Mouse (Mus musculus) kidney, postnatal 0 days (tissue): ENCODE data around the gene Ccr10. TPM values are rescaled to one million over a fixed set of nuclear protein-coding genes. Genes with fewer than 3 reads are reported as not detected.

ENCODE experiments used
- ATAC-seq: fragments of 200-750 bp; cut with Nextera tagmentation; replicated peaks from 2 replicates; pipeline ENCODE4 v1.8.0; 2017; ENCODE audit warnings: low read depth, moderate number of reproducible peaks, moderate TSS enrichment, moderate library complexity; ENCODE audit not compliant: low FRiP score
- DNase-seq: peaks from one replicate; pipeline ENCODE4 v3.0.0-alpha.2; 2016; ENCODE audit warnings: low spot score
- H3K27ac ChIP-seq: fragments of 300-500 bp; sonication (generic); 2 replicates; pipeline ENCODE4 v1.5.1; 2014; ENCODE audit warnings: mild to moderate bottlenecking
- H3K27me3 ChIP-seq: fragments of 300-500 bp; sonication (generic); 2 replicates; pipeline ENCODE4 v1.6.1; 2014; ENCODE audit warnings: low read length, mixed read lengths; ENCODE audit not compliant: insufficient read depth
- H3K36me3 ChIP-seq: fragments of 300-500 bp; sonication (generic); 2 replicates; pipeline ENCODE4 v1.6.1; 2014; ENCODE audit warnings: low read length, mixed read lengths; ENCODE audit not compliant: insufficient read depth
- H3K4me1 ChIP-seq: fragments of 300-500 bp; sonication (generic); replicated peaks from 2 replicates; pipeline ENCODE4 v1.6.1; 2014; ENCODE audit warnings: antibody characterized with exemption, low read length, mixed read lengths; ENCODE audit not compliant: insufficient read depth
- H3K4me2 ChIP-seq: fragments of 300-500 bp; sonication (generic); 2 replicates; pipeline ENCODE4 v1.6.1; 2014; ENCODE audit warnings: mild to moderate bottlenecking, low read length, moderate library complexity, mixed read lengths
- H3K4me3 ChIP-seq: fragments of 300-500 bp; sonication (generic); replicated peaks from 2 replicates; pipeline ENCODE4 v1.5.1; 2014; ENCODE audit warnings: low read depth, low read length
- H3K9ac ChIP-seq: fragments of 300-500 bp; sonication (generic); 2 replicates; pipeline ENCODE4 v1.6.1; 2014; ENCODE audit warnings: low read depth, low read length
- H3K9me3 ChIP-seq: fragments of 300-500 bp; sonication (generic); replicated peaks from 2 replicates; pipeline ENCODE4 v1.6.1; 2016; ENCODE audit warnings: low read length, inconsistent platforms, mixed read lengths
- CTCF ChIP-seq: IDR thresholded peaks from 2 replicates; pipeline ENCODE4 v1.5.1; 2016; ENCODE audit warnings: antibody characterized with exemption, low read depth, mild to moderate bottlenecking, moderate library complexity
- WGBS: fragments of 180-500 bp; shearing (Covaris S2); extraction: QIAGEN DNeasy Blood & Tissue Kit; methylation state at CpG from one replicate; pipeline ENCODE4 v1.1.7; 2014; 5-methylcytosine and 5-hydroxymethylcytosine counted together
- polyA plus RNA-seq: library from polyadenylated mRNA; unstranded; fragments of >200 nt; fragmentation: Nextera tagmentation; extraction: Ambion mirVana; gene quantifications from 2 replicates; pipeline ENCODE4 v1.2.1, GENCODE M21; 2015

Gene Ccr10
- polyA plus RNA-seq, 1 experiment from 2014 or later = 0.45 TPM

DNA sequence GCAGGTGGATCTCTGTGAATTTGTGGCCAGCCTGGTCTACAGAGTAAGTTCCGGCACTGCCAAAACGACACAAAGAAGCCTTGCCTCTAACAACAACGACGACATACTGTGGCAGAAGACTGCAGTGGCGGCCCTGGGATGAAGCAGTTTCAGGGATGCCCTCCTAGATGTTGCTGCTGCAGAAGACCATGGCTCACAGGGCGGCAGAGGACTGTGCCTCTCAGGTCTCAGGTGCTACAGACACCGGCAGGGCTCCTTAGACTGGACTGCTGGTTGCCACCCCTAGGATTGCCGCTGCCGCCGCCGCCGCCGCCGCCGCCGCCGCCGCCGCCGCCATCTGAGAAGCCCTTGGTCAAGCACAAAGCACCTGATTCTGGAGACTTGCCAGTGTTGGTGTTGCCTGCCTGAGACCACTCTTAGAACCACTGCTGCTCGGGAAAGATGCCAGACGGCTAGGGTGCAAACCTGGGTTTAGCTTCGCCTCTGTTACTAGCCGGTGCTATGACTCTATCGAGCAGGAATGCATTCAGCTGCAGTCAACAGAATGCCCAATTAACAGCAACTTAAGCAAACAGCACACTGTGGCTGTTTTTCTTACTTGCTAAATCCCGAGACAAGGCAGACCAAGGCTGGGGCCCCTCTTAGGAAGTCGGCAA is 35.0 kb downstream of the Ccr10 start:
- Histone ChIP-seq H3K9ac (peak overlapping the region; percentile 37; the same call in 1 of the 2 replicates), H3K4me3 (peak overlapping the region; percentile 23), H3K27me3 (no peaks in the 10 kb centered on the region), H3K36me3 (no peaks in the 10 kb centered on the region), H3K4me2 (peak overlapping the region; percentile 50), H3K4me1 (0 out of 2 replicates have a peak, but pooled peaks cover 13% of the 10 kb centered on the region), H3K27ac (0 out of 2 replicates have a peak overlapping the region, but pooled peaks have one; percentile 8), H3K9me3 (no peaks in the 10 kb centered on the region)
- 47% methylated on average over 27 of the region's 27 CpGs for WGBS
- ATAC-seq (no peak), DNase-seq (peak; percentile 42)
- no peak for TF ChIP-seq CTCF

DNA sequence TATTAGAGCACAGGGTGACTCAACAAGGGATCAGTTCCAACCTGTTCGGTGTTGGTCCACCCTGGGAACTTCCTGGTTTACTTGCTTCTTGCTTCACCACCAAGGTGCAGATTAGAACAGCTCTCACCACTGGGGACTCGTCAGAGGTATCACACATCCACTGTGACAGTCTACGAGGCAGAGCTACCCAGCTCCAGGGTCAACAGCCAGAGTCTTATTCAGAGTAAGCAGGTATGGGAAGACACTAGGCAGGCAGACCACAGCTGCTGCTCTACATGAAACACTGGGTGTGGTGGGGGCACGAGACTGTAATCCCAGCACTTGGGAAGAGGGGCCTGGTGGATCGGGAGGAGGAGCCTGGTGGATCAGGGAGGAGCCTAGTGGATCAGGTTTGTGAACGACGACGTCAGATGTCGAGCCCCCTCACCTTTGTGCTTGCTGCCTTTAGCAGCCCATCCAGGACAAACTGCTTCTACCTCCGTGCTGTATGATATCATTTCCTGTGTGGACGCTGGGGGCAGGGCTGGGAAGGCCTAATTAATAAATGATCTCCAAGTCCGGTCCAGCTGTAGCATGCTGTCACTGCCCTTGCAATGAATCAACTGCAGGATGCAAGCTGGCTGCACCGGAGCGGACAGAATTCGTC is 36.6 kb downstream of the Ccr10 start:
- peak overlapping the region; percentile 46 for H3K4me2 ChIP-seq
- 0 out of 2 replicates have a peak overlapping the region, but pooled peaks have one; percentile 19 for H3K9ac ChIP-seq
- H3K27me3 ChIP-seq = no peaks in the 10 kb centered on the region
- WGBS = 9% methylated on average over 15 of the region's 15 CpGs
- 0 out of 2 replicates have a peak, but pooled peaks cover 13% of the 10 kb centered on the region for H3K4me1 ChIP-seq
- no peak overlapping the region; the same call in 1 of the 2 replicates for H3K4me3 ChIP-seq
- H3K9me3 ChIP-seq = no peaks in the 10 kb centered on the region
- ATAC-seq (peak; percentile 89), DNase-seq (peak; percentile 92)
- H3K36me3 ChIP-seq = no peaks in the 10 kb centered on the region
- peak; percentile 13; the same call in 1 of the 2 replicates for TF ChIP-seq CTCF
- peak overlapping the region; percentile 72; the same call in 1 of the 2 replicates for H3K27ac ChIP-seq

GRCm38 (mm10) chr11:101137000-101137399 is 38.2 kb downstream of the Ccr10 start:
- Histone ChIP-seq H3K9ac (no peak overlapping the region), H3K9me3 (no peaks in the 10 kb centered on the region), H3K27ac (no peak overlapping the region), H3K27me3 (no peaks in the 10 kb centered on the region), H3K4me2 (no peak overlapping the region), H3K4me1 (0 out of 2 replicates have a peak, but pooled peaks cover 13% of the 10 kb centered on the region), H3K36me3 (no peaks in the 10 kb centered on the region), H3K4me3 (no peak overlapping the region)
- no peak for TF ChIP-seq CTCF
- DNase-seq (no peak), ATAC-seq (no peak)
- 75% methylated on average over 7 of the region's 7 CpGs for WGBS

DNA sequence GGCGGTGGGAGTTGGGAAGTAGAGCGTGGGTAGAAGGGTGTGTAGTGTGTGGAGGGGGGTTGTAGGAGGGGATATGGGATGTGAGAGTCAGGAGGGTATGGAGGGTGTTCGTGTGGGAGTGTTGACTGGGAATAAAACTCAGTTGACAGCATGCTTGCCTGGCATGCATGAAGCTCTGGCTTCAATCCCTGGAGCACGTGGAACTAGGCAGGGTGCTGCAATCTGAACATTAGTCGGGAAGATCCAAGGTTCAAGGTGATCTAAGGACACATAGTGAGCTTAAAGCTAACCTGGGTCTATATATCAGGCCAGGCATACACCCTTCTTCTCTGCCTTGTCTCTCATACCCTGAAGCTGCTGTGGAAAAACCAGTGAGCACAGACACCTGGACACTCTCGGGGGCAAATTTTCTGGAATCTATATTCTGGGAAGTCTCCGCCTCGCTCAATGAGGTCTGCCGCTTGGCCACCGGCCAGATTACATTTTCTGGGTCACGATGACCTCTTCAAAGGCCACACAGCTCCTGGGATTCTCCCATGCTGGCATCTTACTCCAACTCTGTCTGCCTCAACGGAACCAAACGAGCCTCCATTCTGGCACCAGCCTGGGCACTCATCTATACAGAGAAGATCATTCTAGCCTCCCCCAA is 40.9 kb downstream of the Ccr10 start:
- H3K27me3 ChIP-seq = no peaks in the 10 kb centered on the region
- TF ChIP-seq CTCF = no peak
- DNase-seq = no peak
- H3K27ac ChIP-seq = no peak overlapping the region
- WGBS = 54% methylated on average over 13 of the region's 13 CpGs
- H3K9me3 ChIP-seq = no peaks in the 10 kb centered on the region
- peaks cover 5% of the 10 kb centered on the region; the same call in 1 of the 2 replicates for H3K4me1 ChIP-seq
- H3K36me3 ChIP-seq = no peaks in the 10 kb centered on the region
- no peak overlapping the region for H3K4me2 ChIP-seq
- H3K4me3 ChIP-seq = no peak overlapping the region
- no peak for ATAC-seq
- no peak overlapping the region for H3K9ac ChIP-seq

GRCm38 (mm10) chr11:101133037-101133436 is 42.2 kb downstream of the Ccr10 start:
- H3K27ac ChIP-seq = no peak overlapping the region
- ATAC-seq (no peak), DNase-seq (peak; percentile 50)
- no peaks in the 10 kb centered on the region for H3K36me3 ChIP-seq
- H3K9ac ChIP-seq = no peak overlapping the region
- H3K4me2 ChIP-seq = no peak overlapping the region
- WGBS = 52% methylated on average over 12 of the region's 12 CpGs
- no peaks in the 10 kb centered on the region for H3K9me3 ChIP-seq
- H3K27me3 ChIP-seq = no peaks in the 10 kb centered on the region
- no peak for TF ChIP-seq CTCF
- H3K4me1 ChIP-seq = no peaks in the 10 kb centered on the region; the same call in 1 of the 2 replicates
- no peak overlapping the region for H3K4me3 ChIP-seq

DNA sequence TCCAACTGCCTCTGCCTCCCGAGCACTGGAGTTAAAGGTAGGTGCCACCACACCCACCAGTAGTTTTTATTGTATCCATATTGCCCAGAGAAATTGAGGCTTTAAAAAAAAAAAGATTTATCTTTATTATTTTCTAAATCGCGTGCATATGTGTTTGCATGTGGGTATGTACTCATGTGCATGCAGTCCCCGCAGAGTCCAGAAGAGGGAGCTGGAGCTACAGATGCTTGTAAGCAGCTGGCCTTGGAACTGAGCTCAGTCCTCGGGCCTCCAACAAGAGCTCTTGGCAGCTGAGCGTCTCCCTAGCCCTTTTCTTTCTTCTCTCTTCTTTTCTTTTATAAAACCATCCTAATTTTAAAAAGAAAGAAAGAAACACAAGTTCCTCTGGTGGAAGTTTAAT is 43.5 kb downstream of the Ccr10 start:
- no peak overlapping the region for H3K9ac ChIP-seq
- peak; percentile 60 for TF ChIP-seq CTCF
- no peak overlapping the region for H3K27ac ChIP-seq
- no peaks in the 10 kb centered on the region; the same call in 1 of the 2 replicates for H3K4me1 ChIP-seq
- DNase-seq = peak; percentile 40
- H3K4me2 ChIP-seq = no peak overlapping the region
- H3K36me3 ChIP-seq = 0 out of 2 replicates have a peak, but pooled peaks cover 2% of the 10 kb centered on the region
- H3K27me3 ChIP-seq = no peaks in the 10 kb centered on the region
- WGBS = 91% methylated on average over 6 of the region's 6 CpGs
- H3K4me3 ChIP-seq = no peak overlapping the region
- H3K9me3 ChIP-seq = no peaks in the 10 kb centered on the region
- ATAC-seq = no peak
